Mouse (Mus musculus) lung, embryonic 16.5 days (tissue): ENCODE measurements around the gene AC131692.1. TPM values are rescaled to one million over a fixed set of nuclear protein-coding genes. Genes with fewer than 3 reads are reported as not detected.

ENCODE experiments used
- ATAC-seq: fragments of 200-750 bp; cut with Nextera tagmentation; 2 replicates; pipeline ENCODE4 v1.8.0; 2017; ENCODE audit warnings: low read depth, mild to moderate bottlenecking, moderate library complexity
- H3K27ac ChIP-seq: fragments of 300-500 bp; sonication (generic); 2 replicates; pipeline ENCODE4 v1.5.1; 2014; ENCODE audit warnings: mild to moderate bottlenecking, control low read depth, low read length
- H3K27me3 ChIP-seq: fragments of 300-500 bp; sonication (generic); 2 replicates; pipeline ENCODE4 v1.6.1; 2014; ENCODE audit warnings: low read depth, low read length, mixed read lengths; ENCODE audit not compliant: control insufficient read depth, insufficient read depth
- H3K36me3 ChIP-seq: fragments of 300-500 bp; sonication (generic); 2 replicates; pipeline ENCODE4 v1.6.1; 2014; ENCODE audit warnings: low read length; ENCODE audit not compliant: control insufficient read depth, insufficient read depth
- H3K4me1 ChIP-seq: fragments of 300-500 bp; sonication (generic); replicated peaks from 2 replicates; pipeline ENCODE4 v1.6.1; 2014; ENCODE audit warnings: low read length, mixed read lengths; ENCODE audit not compliant: control insufficient read depth, insufficient read depth
- H3K4me2 ChIP-seq: fragments of 300-500 bp; sonication (generic); 2 replicates; pipeline ENCODE4 v1.6.1; 2014; ENCODE audit warnings: low read depth, low read length, control low read depth
- H3K4me3 ChIP-seq: fragments of 300-500 bp; sonication (generic); 2 replicates; pipeline ENCODE4 v1.5.1; 2014; ENCODE audit warnings: mild to moderate bottlenecking, low read length, control low read depth
- H3K9ac ChIP-seq: fragments of 300-500 bp; sonication (generic); 2 replicates; pipeline ENCODE4 v1.6.1; 2014; ENCODE audit warnings: low read length, control low read depth
- H3K9me3 ChIP-seq: fragments of 300-500 bp; sonication (generic); 2 replicates; pipeline ENCODE4 v1.6.1; 2016; ENCODE audit warnings: low read length; ENCODE audit not compliant: control insufficient read depth
- WGBS: fragments of 180-500 bp; shearing (Covaris S2); extraction: QIAGEN DNeasy Blood & Tissue Kit; methylation state at CpG from one replicate; pipeline ENCODE4 v1.1.7; 2014; 5-methylcytosine and 5-hydroxymethylcytosine counted together
- polyA plus RNA-seq: library from polyadenylated mRNA; unstranded; fragments of >200 nt; fragmentation: Nextera tagmentation; extraction: Ambion mirVana; gene quantifications from 2 replicates; pipeline ENCODE4 v1.2.1, GENCODE M21; 2015

Gene AC131692.1
- polyA plus RNA-seq, 1 experiment from 2014 or later, result not detected

GRCm38 (mm10) chr19:6105586-6105985, 11.4 kb downstream of the AC131692.1 start, which contains the start of gene Naaladl1:
Naaladl1 (plus strand) TSS chr19:6105782.
- Histone ChIP-seq H3K27ac (no peak within 1 kb of the TSS), H3K9me3 (no peaks in the 10 kb centered on the region), H3K4me1 (no peaks in the 10 kb centered on the region), H3K4me2 (no peak within 1 kb of the TSS), H3K36me3 (no peaks in the 10 kb centered on the region), H3K9ac (no peak within 1 kb of the TSS), H3K27me3 (no peaks in the 10 kb centered on the region), H3K4me3 (no peak within 1 kb of the TSS)
- 77% methylated on average over 7 of the region's 7 CpGs for WGBS
- no peak for ATAC-seq

GRCm38 (mm10) chr19:6113116-6113515, 18.9 kb downstream of the AC131692.1 start:
- H3K9ac ChIP-seq, result no peak overlapping the region
- no peaks in the 10 kb centered on the region for H3K9me3 ChIP-seq
- no peak overlapping the region for H3K4me3 ChIP-seq
- no peaks in the 10 kb centered on the region for H3K27me3 ChIP-seq
- peaks cover 10% of the 10 kb centered on the region for H3K4me1 ChIP-seq
- H3K36me3 ChIP-seq, result peaks cover 22% of the 10 kb centered on the region
- H3K27ac ChIP-seq, result no peak overlapping the region
- no peak overlapping the region for H3K4me2 ChIP-seq
- 28% methylated on average over 6 of the region's 6 CpGs for WGBS
- no peak for ATAC-seq

GRCm38 (mm10) chr19:6116113-6116850, 22.1 kb downstream of the AC131692.1 start:
- Histone ChIP-seq H3K9ac (peak overlapping the region; percentile 32), H3K27me3 (no peaks in the 10 kb centered on the region), H3K4me1 (peaks cover 15% of the 10 kb centered on the region), H3K36me3 (peaks cover 22% of the 10 kb centered on the region), H3K4me3 (no peak overlapping the region; the same call in 1 of the 2 replicates), H3K9me3 (no peaks in the 10 kb centered on the region), H3K27ac (no peak overlapping the region), H3K4me2 (peak overlapping the region; percentile 80; the same call in 1 of the 2 replicates)
- no peak for ATAC-seq
- WGBS, result 80% methylated on average over 14 of the region's 15 CpGs

- Histone ChIP-seq H3K4me3 (peak overlapping the region; percentile 89), H3K4me1 (peaks cover 15% of the 10 kb centered on the region), H3K27ac (peak overlapping the region; percentile 99), H3K9ac (peak overlapping the region; percentile 88), H3K36me3 (peaks cover 22% of the 10 kb centered on the region), H3K4me2 (peak overlapping the region; percentile 80), H3K27me3 (no peaks in the 10 kb centered on the region), H3K9me3 (no peaks in the 10 kb centered on the region)
- whole genome bisulfite sequencing, result 4% methylated on average over 32 of the region's 32 CpGs
- no peak for ATAC-seq
These were observed 23.2 kb downstream of the AC131692.1 start for GRCm38 (mm10) chr19:6117346-6117985.

- H3K9me3 ChIP-seq, result no peaks in the 10 kb centered on the region
- ATAC-seq, result peak; percentile 91
- H3K4me3 ChIP-seq, result peak within 1 kb of the TSS; percentile 89
- peak within 1 kb of the TSS; percentile 80 for H3K4me2 ChIP-seq
- H3K9ac ChIP-seq, result peak within 1 kb of the TSS; percentile 88
- peaks cover 19% of the 10 kb centered on the region for H3K36me3 ChIP-seq
- peak within 1 kb of the TSS; percentile 99 for H3K27ac ChIP-seq
- H3K27me3 ChIP-seq, result no peaks in the 10 kb centered on the region
- under 1% methylated on average over 74 of the region's 77 CpGs for WGBS
- peaks cover 15% of the 10 kb centered on the region for H3K4me1 ChIP-seq
These were observed 23.9 kb downstream of the AC131692.1 start, which contains the start of gene Sac3d1 for GRCm38 (mm10) chr19:6117986-6118676. Sac3d1 (minus strand) TSS chr19:6118650.

GRCm38 (mm10) chr19:6118677-6119185, 24.5 kb downstream of the AC131692.1 start:
- peak overlapping the region; percentile 64 for H3K9ac ChIP-seq
- peak overlapping the region; percentile 99 for H3K27ac ChIP-seq
- H3K4me1 ChIP-seq, result peaks cover 15% of the 10 kb centered on the region
- peak overlapping the region; percentile 80 for H3K4me2 ChIP-seq
- H3K9me3 ChIP-seq, result no peaks in the 10 kb centered on the region
- H3K36me3 ChIP-seq, result peaks cover 18% of the 10 kb centered on the region
- H3K27me3 ChIP-seq, result no peaks in the 10 kb centered on the region
- WGBS, result 0% methylated on average over 8 of the region's 8 CpGs
- peak overlapping the region; percentile 89 for H3K4me3 ChIP-seq
- ATAC-seq, result peak; percentile 34

- no peak overlapping the region for H3K27ac ChIP-seq
- no peaks in the 10 kb centered on the region for H3K36me3 ChIP-seq
- H3K4me2 ChIP-seq, result no peak overlapping the region
- 26% methylated on average over 19 of the region's 19 CpGs for WGBS
- H3K4me1 ChIP-seq, result peaks cover 10% of the 10 kb centered on the region
- H3K9me3 ChIP-seq, result no peaks in the 10 kb centered on the region
- no peak overlapping the region for H3K9ac ChIP-seq
- H3K27me3 ChIP-seq, result no peaks in the 10 kb centered on the region
- no peak overlapping the region for H3K4me3 ChIP-seq
- ATAC-seq, result no peak
These were observed 27.5 kb downstream of the AC131692.1 start for GRCm38 (mm10) chr19:6121761-6122160.

- Histone ChIP-seq H3K9me3 (no peaks in the 10 kb centered on the region), H3K4me2 (no peak overlapping the region), H3K9ac (no peak overlapping the region), H3K4me3 (no peak overlapping the region), H3K27me3 (no peaks in the 10 kb centered on the region), H3K36me3 (no peaks in the 10 kb centered on the region), H3K4me1 (peaks cover 7% of the 10 kb centered on the region), H3K27ac (no peak overlapping the region)
- ATAC-seq, result no peak
- 65% methylated on average over 8 of the region's 8 CpGs for WGBS
These were observed 29.1 kb downstream of the AC131692.1 start for GRCm38 (mm10) chr19:6123330-6123729.

- 70% methylated on average over 2 of the region's 2 CpGs for WGBS
- H3K9me3 ChIP-seq, result no peaks in the 10 kb centered on the region
- H3K27ac ChIP-seq, result no peak overlapping the region
- no peaks in the 10 kb centered on the region for H3K27me3 ChIP-seq
- no peak overlapping the region for H3K4me3 ChIP-seq
- H3K4me2 ChIP-seq, result no peak overlapping the region
- peaks cover 4% of the 10 kb centered on the region for H3K4me1 ChIP-seq
- no peak overlapping the region for H3K9ac ChIP-seq
- ATAC-seq, result no peak
- no peaks in the 10 kb centered on the region for H3K36me3 ChIP-seq
These were observed 30.7 kb downstream of the AC131692.1 start for GRCm38 (mm10) chr19:6124898-6125297.
